Mouse (Mus musculus): ENCODE measurements around the gene Trpc3. TPM values are rescaled to one million over a fixed set of nuclear protein-coding genes. Genes with fewer than 3 reads are reported as not detected.
A peak's percentile ranks its signal among the peaks of the same experiment; 100 is the strongest.

Gene Trpc3
- polyA plus RNA-seq, 1 experiment, result 0.21 TPM

DNA sequence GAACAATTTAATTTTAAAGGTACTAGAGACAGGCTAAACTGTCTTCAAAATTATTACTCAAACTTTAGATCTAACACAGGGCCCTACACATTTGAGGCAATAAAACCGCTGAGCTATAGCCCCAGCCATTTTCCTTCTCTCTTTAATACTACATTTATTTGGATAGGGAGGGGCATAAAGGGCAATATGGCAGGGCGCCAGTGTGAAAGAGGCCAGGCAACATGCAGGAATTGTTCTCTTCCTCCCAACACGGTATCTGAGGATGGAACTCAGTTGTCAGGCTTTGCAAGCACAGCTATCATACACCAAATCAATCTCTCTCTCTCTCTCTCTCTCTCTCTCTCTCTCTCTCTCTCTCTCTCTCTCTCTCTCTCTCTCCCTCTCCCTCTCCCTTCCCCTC is 91.2 kb downstream of the Trpc3 start:
- Histone ChIP-seq H3K27ac (ENCODE audit: control insufficient read depth, insufficient read depth, low read depth, low read length) (no peak overlapping the region), H3K4me3 (ENCODE audit: control insufficient read depth, low read depth, low read length) (no peak overlapping the region), H3K4me1 (ENCODE audit: control insufficient read depth, insufficient read depth, low read length) (no peaks in the 10 kb centered on the region), H3K36me3 (ENCODE audit: control insufficient read depth, insufficient read depth, low read length) (no peaks in the 10 kb centered on the region), H3K27me3 (ENCODE audit: control insufficient read depth, insufficient read depth, low read length) (no peaks in the 10 kb centered on the region)
- no peak for TF ChIP-seq POLR2A (IDR thresholded peaks at IDR 0.05; ENCODE audit: control insufficient read depth, low read depth, low read length)
- TF ChIP-seq CTCF (IDR thresholded peaks at IDR 0.05; ENCODE audit: control insufficient read depth, insufficient read depth, insufficient replicate concordance, low read depth, low read length), result no peak

DNA sequence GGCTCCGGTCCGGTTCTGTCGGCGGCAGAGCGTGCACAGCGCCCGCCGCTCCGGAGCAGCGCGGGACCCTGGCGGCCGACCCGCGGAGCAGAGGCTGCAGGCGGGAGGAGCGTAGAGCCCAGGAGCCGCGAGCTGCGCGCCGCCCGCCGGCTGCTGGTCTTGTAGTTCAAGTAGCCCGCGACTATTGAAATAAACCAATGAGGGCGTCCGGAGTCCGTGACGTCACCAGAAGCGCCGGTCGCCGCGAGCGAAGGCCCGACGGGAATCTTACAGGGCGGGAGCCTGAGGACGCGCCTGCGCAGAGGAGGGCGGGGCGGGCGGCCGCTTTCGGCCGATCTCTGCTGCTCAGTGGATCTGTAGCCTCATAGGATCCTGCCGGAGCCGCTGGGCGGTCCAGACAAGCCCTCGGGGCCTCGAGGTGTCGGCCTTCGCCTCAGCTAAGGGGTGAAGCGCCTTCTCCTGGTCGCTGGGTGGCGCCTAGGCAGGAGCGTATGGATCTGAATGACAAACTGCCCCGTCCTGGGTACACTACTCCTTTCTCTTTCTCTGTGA is 118.1 kb downstream of the Trpc3 start, which contains the start of gene Ccna2:
Ccna2 (minus strand) TSS at position 324 of the 552 bp plus-strand sequence.
- peak; percentile 46; the same call in 1 of the 2 replicates for TF ChIP-seq CTCF (IDR thresholded peaks at IDR 0.05; ENCODE audit: control insufficient read depth, insufficient read depth, insufficient replicate concordance, low read depth, low read length)
- peak; percentile 83 for TF ChIP-seq POLR2A (IDR thresholded peaks at IDR 0.05; ENCODE audit: control insufficient read depth, low read depth, low read length)
- peaks cover 3% of the 10 kb centered on the region; the same call in 1 of the 2 replicates for H3K4me1 ChIP-seq (ENCODE audit: control insufficient read depth, insufficient read depth, low read length)
- H3K27me3 ChIP-seq (ENCODE audit: control insufficient read depth, insufficient read depth, low read length), result no peaks in the 10 kb centered on the region
- peak within 1 kb of the TSS; percentile 98 for H3K27ac ChIP-seq (ENCODE audit: control insufficient read depth, insufficient read depth, low read depth, low read length)
- H3K36me3 ChIP-seq (ENCODE audit: control insufficient read depth, insufficient read depth, low read length), result no peaks in the 10 kb centered on the region
- H3K4me3 ChIP-seq (ENCODE audit: control insufficient read depth, low read depth, low read length), result peak within 1 kb of the TSS; percentile 98

DNA sequence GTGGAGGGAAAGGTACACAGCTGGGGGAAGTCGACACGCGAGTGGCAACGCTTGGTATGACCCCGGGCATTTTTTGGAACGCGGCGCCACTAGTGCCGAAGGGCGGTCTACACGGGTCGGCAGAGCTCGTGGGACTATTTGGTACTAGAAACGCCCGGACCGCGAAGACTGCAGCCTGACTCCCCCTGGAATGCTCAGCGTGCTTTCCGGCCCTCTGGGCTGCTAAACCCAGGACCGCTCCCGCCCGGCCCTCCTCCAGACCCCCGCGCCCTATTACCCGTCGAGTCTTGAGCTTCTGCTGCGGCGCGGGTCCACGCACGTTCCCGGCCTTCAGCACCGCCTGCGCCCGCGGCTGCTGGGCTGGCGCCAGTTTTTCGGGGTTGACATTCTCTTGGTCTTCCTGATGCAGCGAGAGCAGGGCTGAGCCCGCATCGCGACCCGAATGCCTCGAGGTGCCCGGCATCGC is 118.6 kb downstream of the Trpc3 start:
- Histone ChIP-seq H3K27ac (ENCODE audit: control insufficient read depth, insufficient read depth, low read depth, low read length) (peak overlapping the region; percentile 10; the same call in 1 of the 2 replicates), H3K4me1 (ENCODE audit: control insufficient read depth, insufficient read depth, low read length) (peaks cover 3% of the 10 kb centered on the region; the same call in 1 of the 2 replicates), H3K4me3 (ENCODE audit: control insufficient read depth, low read depth, low read length) (peak overlapping the region; percentile 98), H3K27me3 (ENCODE audit: control insufficient read depth, insufficient read depth, low read length) (no peaks in the 10 kb centered on the region), H3K36me3 (ENCODE audit: control insufficient read depth, insufficient read depth, low read length) (no peaks in the 10 kb centered on the region; the same call in 1 of the 2 replicates)
- no peak for TF ChIP-seq POLR2A (IDR thresholded peaks at IDR 0.05; ENCODE audit: control insufficient read depth, low read depth, low read length)
- no peak for TF ChIP-seq CTCF (IDR thresholded peaks at IDR 0.05; ENCODE audit: control insufficient read depth, insufficient read depth, insufficient replicate concordance, low read depth, low read length)

Other genes with a start within 250 kb of the Trpc3 start
- gene Anxa5, start 214.3 kb downstream of the Trpc3 start, polyA plus RNA-seq (2012; rRNA removed), result 20.1 and 35.3 TPM in 2 replicates
- gene 1810062G17Rik, start 214.2 kb downstream of the Trpc3 start, polyA plus RNA-seq (2012; rRNA removed), result 0.40 and 0.78 TPM in 2 replicates
- gene Gm11549, start 168.4 kb downstream of the Trpc3 start, polyA plus RNA-seq (2012; rRNA removed), result 0.08 and 0.19 TPM in 2 replicates
- 12.0 and 21.9 TPM in 2 replicates for gene Exosc9, start 137.6 kb downstream of the Trpc3 start, polyA plus RNA-seq (2012; rRNA removed)
- 5.0 and 5.2 TPM in 2 replicates for gene Ccna2, start 118.0 kb downstream of the Trpc3 start, polyA plus RNA-seq (2012; rRNA removed)
- gene Bbs7, start 76.7 kb downstream of the Trpc3 start, polyA plus RNA-seq (2012; rRNA removed), result 25.7 and 28.7 TPM in 2 replicates
- gene 4932438A13Rik, start 172.9 kb upstream of the Trpc3 start, polyA plus RNA-seq (2012; rRNA removed), result 29.1 and 37.5 TPM in 2 replicates